Mouse (Mus musculus) embryonic facial prominence, embryonic 14.5 days (tissue): Measurements from ENCODE around the gene Vnn3. TPM values are rescaled to one million over a fixed set of nuclear protein-coding genes. Genes with fewer than 3 reads are reported as not detected.

Experiments used
- ATAC-seq: fragments of 200-750 bp; cut with Nextera tagmentation; 2 replicates; pipeline ENCODE4 v1.8.0; 2017; ENCODE audit warnings: low read depth, moderate number of reproducible peaks, moderate TSS enrichment
- DNase-seq: peaks from one replicate; pipeline ENCODE4 v3.0.0-alpha.2; 2015; ENCODE audit warnings: low spot score
- H3K27ac ChIP-seq: fragments of 300-500 bp; sonication (generic); replicated peaks from 2 replicates; pipeline ENCODE4 v1.5.1; 2014; ENCODE audit warnings: low read depth, mild to moderate bottlenecking, low read length, moderate library complexity
- H3K27me3 ChIP-seq: fragments of 300-500 bp; sonication (generic); replicated peaks from 2 replicates; pipeline ENCODE4 v1.6.1; 2014; ENCODE audit warnings: low read length; ENCODE audit not compliant: control insufficient read depth, insufficient read depth
- H3K36me3 ChIP-seq: fragments of 300-500 bp; sonication (generic); 2 replicates; pipeline ENCODE4 v1.6.1; 2014; ENCODE audit warnings: low read length, mixed read lengths; ENCODE audit not compliant: control insufficient read depth, insufficient read depth
- H3K4me1 ChIP-seq: fragments of 300-500 bp; sonication (generic); 2 replicates; pipeline ENCODE4 v1.6.1; 2014; ENCODE audit warnings: antibody characterized with exemption, low read length; ENCODE audit not compliant: control insufficient read depth, insufficient read depth
- H3K4me2 ChIP-seq: fragments of 300-500 bp; sonication (generic); 2 replicates; pipeline ENCODE4 v1.6.1; 2014; ENCODE audit warnings: low read depth, mild to moderate bottlenecking, low read length, moderate library complexity, mixed read lengths
- H3K4me3 ChIP-seq: fragments of 300-500 bp; sonication (generic); 2 replicates; pipeline ENCODE4 v1.5.1; 2014; ENCODE audit warnings: low read depth, mild to moderate bottlenecking, low read length
- H3K9ac ChIP-seq: fragments of 300-500 bp; sonication (generic); 2 replicates; pipeline ENCODE4 v1.6.1; 2014; ENCODE audit warnings: low read depth, mild to moderate bottlenecking, low read length, moderate library complexity, mixed read lengths
- H3K9me3 ChIP-seq: fragments of 300-500 bp; sonication (generic); 2 replicates; pipeline ENCODE4 v1.6.1; 2016; ENCODE audit warnings: low read length; ENCODE audit not compliant: control insufficient read depth
- WGBS: fragments of 180-500 bp; shearing (Covaris S2); extraction: QIAGEN DNeasy Blood & Tissue Kit; methylation state at CpG from one replicate; pipeline ENCODE4 v1.1.7; 2014; 5-methylcytosine and 5-hydroxymethylcytosine counted together
- polyA plus RNA-seq: library from polyadenylated mRNA; unstranded; fragments of >200 nt; fragmentation: Nextera tagmentation; extraction: Ambion mirVana; gene quantifications from 2 replicates; pipeline ENCODE4 v1.2.1, GENCODE M21; 2014

The Vnn3 gene
- polyA plus RNA-seq: 0.13 and 0.14 TPM in 2 replicates

- no peak for ATAC-seq
- no peak for DNase-seq
- H3K9ac ChIP-seq: no peak within 1 kb of the TSS
- no peak within 1 kb of the TSS for H3K4me2 ChIP-seq
- H3K4me1 ChIP-seq: no peaks in the 10 kb centered on the region
- WGBS: 80% methylated on average over 4 of the region's 4 CpGs
- no peak within 1 kb of the TSS for H3K27ac ChIP-seq
- no peaks in the 10 kb centered on the region for H3K27me3 ChIP-seq
- H3K4me3 ChIP-seq: no peak within 1 kb of the TSS
- H3K36me3 ChIP-seq: no peaks in the 10 kb centered on the region
- H3K9me3 ChIP-seq: no peaks in the 10 kb centered on the region
Measured at GRCm38 (mm10) chr10:23851228-23851912, at the start of gene Vnn3. Gene Vnn3 (plus strand): TSS chr10:23851462.

DNA sequence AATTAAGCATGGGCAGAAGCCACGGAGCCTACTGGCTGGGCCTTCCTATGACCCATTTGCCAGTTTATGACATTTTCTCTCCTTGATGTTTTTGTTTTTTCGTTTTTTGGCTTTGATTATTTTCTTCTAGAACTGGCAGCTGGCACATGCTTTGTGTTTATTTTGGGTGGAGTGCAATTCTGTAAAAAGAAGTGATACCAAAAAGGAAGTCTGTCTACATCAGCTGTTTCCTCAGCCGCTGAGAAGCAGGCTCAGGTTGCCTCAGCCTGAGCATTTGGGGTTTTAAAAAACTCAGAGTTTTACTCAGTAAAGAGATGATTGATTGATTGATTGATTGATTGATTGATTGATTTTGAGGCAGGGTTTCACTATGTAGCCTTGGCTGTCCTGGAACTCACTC lies 48.4 kb upstream of the Vnn3 start:
- 55% methylated on average over 3 of the region's 3 CpGs for WGBS
- H3K27me3 ChIP-seq: no peaks in the 10 kb centered on the region
- no peak for ATAC-seq
- H3K4me1 ChIP-seq: no peaks in the 10 kb centered on the region; the same call in 1 of the 2 replicates
- no peak overlapping the region for H3K9ac ChIP-seq
- no peak overlapping the region for H3K27ac ChIP-seq
- DNase-seq: no peak
- peaks cover 70% of the 10 kb centered on the region for H3K36me3 ChIP-seq
- H3K4me2 ChIP-seq: no peak overlapping the region
- H3K4me3 ChIP-seq: no peak overlapping the region
- H3K9me3 ChIP-seq: no peaks in the 10 kb centered on the region

DNA sequence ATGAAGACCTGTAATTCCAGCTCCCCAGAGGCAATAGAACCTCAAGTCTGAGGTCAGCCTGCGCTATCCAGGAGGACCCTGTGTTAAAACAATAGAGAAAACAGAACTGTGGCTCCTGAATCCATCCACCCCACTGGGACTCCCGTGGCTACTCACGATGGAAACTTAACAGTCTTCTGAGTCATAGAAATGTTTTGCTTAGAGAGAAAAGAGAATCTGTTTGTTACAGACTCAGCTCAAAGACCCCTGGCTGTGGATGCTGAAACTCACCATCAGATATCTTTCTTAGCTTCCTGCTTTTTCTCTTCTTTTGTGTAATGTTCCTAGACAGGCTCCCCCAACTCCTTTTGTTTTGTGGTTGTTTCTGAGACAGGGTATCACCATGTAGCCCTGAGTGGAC lies 46.6 kb upstream of the Vnn3 start:
- no peak for DNase-seq
- Histone ChIP-seq H3K9ac (no peak overlapping the region), H3K27me3 (no peaks in the 10 kb centered on the region), H3K4me2 (no peak overlapping the region), H3K9me3 (no peaks in the 10 kb centered on the region), H3K4me3 (no peak overlapping the region), H3K4me1 (no peaks in the 10 kb centered on the region), H3K27ac (no peak overlapping the region), H3K36me3 (peaks cover 74% of the 10 kb centered on the region)
- 68% methylated on average over 3 of the region's 3 CpGs for WGBS
- ATAC-seq: no peak

GRCm38 (mm10) chr10:23806201-23806600 lies 45.1 kb upstream of the Vnn3 start:
- H3K36me3 ChIP-seq: peaks cover 69% of the 10 kb centered on the region
- no peak for ATAC-seq
- DNase-seq: no peak
- no peak overlapping the region for H3K4me2 ChIP-seq
- no peak overlapping the region for H3K4me3 ChIP-seq
- no peak overlapping the region for H3K27ac ChIP-seq
- no peak overlapping the region for H3K9ac ChIP-seq
- H3K4me1 ChIP-seq: no peaks in the 10 kb centered on the region
- H3K27me3 ChIP-seq: no peaks in the 10 kb centered on the region
- H3K9me3 ChIP-seq: no peaks in the 10 kb centered on the region
- WGBS: 24% methylated on average over 4 of the region's 4 CpGs

- Histone ChIP-seq H3K4me1 (no peaks in the 10 kb centered on the region), H3K27me3 (no peaks in the 10 kb centered on the region), H3K4me2 (no peak overlapping the region), H3K9ac (no peak overlapping the region), H3K4me3 (no peak overlapping the region), H3K27ac (no peak overlapping the region), H3K9me3 (no peaks in the 10 kb centered on the region), H3K36me3 (peaks cover 27% of the 10 kb centered on the region)
- DNase-seq (peak; percentile 52), ATAC-seq (no peak)
- WGBS: 79% methylated on average over 9 of the region's 12 CpGs
Measured at GRCm38 (mm10) chr10:23811635-23812437, 39.4 kb upstream of the Vnn3 start.

- ATAC-seq: no peak
- Histone ChIP-seq H3K27ac (no peak overlapping the region), H3K4me3 (no peak overlapping the region), H3K9ac (no peak overlapping the region), H3K4me2 (no peak overlapping the region), H3K9me3 (no peaks in the 10 kb centered on the region), H3K27me3 (no peaks in the 10 kb centered on the region), H3K4me1 (no peaks in the 10 kb centered on the region), H3K36me3 (peaks cover 23% of the 10 kb centered on the region)
- no peak for DNase-seq
Measured at GRCm38 (mm10) chr10:23812438-23812759, 38.9 kb upstream of the Vnn3 start.

DNA sequence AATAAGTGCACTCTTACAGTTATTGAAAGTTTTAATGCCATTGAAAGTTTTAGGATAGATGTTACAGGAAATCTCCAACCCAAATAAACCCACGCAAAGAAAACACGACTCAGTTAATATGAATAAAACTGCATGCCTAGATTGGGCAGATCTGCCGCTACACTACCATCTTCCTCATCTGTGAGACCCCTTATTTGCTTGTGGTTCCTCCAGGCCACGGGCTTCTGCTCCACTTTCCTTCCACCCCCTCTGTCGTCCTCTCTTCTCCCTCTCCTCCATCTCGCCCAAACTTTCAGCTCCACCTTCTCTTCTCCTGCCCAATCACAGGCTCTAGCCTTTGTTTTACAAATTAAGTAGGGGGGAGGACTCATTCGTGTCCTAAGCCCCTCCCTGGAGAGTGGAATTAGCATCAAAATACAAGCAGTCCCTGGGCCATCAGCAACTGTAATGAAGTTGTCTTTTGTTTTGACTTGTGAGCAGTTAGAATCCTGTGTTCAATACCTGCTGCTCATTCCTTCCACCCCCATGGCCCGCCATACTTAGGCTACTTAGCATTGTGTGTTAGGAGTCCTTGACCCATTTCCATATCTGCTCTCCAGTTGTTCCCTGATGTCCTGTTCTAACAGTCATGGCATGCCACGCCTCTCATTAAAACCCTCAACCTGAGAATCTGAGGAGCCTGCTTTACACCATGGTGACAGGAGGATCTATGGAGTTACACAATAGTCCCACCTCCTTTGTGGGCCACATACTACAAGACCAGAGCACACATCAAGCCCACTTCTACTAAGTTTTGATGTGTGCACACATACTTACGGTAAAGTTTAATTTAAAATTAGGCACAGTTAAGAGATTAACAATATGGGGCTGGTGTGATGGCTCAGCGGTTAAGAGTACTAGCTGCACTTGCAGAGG lies 38.2 kb upstream of the Vnn3 start:
- H3K36me3 ChIP-seq: peaks cover 16% of the 10 kb centered on the region
- H3K27me3 ChIP-seq: no peaks in the 10 kb centered on the region
- no peak overlapping the region for H3K9ac ChIP-seq
- H3K9me3 ChIP-seq: no peaks in the 10 kb centered on the region
- WGBS: 61% methylated on average over 11 of the region's 11 CpGs
- H3K4me1 ChIP-seq: no peaks in the 10 kb centered on the region
- no peak overlapping the region for H3K4me3 ChIP-seq
- no peak for DNase-seq
- ATAC-seq: no peak
- H3K4me2 ChIP-seq: no peak overlapping the region
- H3K27ac ChIP-seq: no peak overlapping the region

DNA sequence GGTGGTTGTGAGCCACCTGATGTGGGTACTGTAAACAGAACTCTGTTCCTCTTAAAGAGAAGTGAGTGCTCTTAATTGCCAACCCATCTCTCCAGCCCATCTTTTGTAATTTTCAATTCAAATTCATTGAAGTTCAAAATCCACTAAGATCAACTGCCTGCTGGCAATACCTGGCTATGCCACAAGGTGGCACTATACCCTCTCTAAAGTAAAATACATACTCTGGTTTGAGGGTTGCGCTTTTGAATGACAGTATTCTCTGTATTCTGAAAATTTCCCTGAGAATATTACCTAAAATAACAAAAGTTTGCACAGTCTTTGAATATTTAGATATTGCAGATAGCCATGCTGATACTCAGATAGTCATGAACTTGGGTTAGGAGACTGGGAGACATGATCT lies 36.1 kb upstream of the Vnn3 start:
- Histone ChIP-seq H3K27ac (no peak overlapping the region), H3K27me3 (no peaks in the 10 kb centered on the region), H3K9me3 (no peaks in the 10 kb centered on the region), H3K4me3 (no peak overlapping the region), H3K4me2 (no peak overlapping the region), H3K9ac (no peak overlapping the region), H3K36me3 (peaks cover 23% of the 10 kb centered on the region), H3K4me1 (no peaks in the 10 kb centered on the region)
- peak; percentile 78 for DNase-seq
- no peak for ATAC-seq
- 60% methylated on average over 1 of the region's 1 CpGs for whole genome bisulfite sequencing
